25 mouse cellular contexts compared by ENCODE assay signal in genomic region chr14:20245861-20246260, GRCm38 (mm10). TPM values are rescaled to one million over a fixed set of nuclear protein-coding genes. Genes with fewer than 3 reads are reported as not detected.
"Had no signal": no experiment of that assay in that cellular context is flagged by ENCODE, and none has a peak within 500 bp of the region (broad histone marks: within the 10 kb centered on the region; RNA-seq: fewer than 3 reads in every experiment).

No protein-coding gene starts in this region.

- H3K4me2 ChIP-seq: lung, embryonic 14.5 days; midbrain, embryonic 12.5 days; neural tube, embryonic 13.5 days; neural tube, embryonic 15.5 days; stomach, embryonic 15.5 days had no signal

- H3K9ac ChIP-seq: lung, embryonic 14.5 days; midbrain, embryonic 12.5 days; neural tube, embryonic 13.5 days; neural tube, embryonic 15.5 days; stomach, embryonic 15.5 days had no signal

- DNase-seq: lung, adult 18-20 months; lung, embryonic 14.5 days; lung, postnatal 10 days; lung, postnatal 4 days; midbrain, embryonic 14.5 days; retina, postnatal 1 day; right cerebral cortex, adult 18-20 months; right cerebral cortex, postnatal 25 days; right cerebral cortex, postnatal 4 days; thymus, adult 2 months; thymus, postnatal 25 days; thymus, postnatal 4 days had no signal

- H3K27me3 ChIP-seq: neural tube, embryonic 13.5 days; neural tube, embryonic 15.5 days; stomach, embryonic 15.5 days had no signal

- ATAC-seq: midbrain, embryonic 16.5 days had no signal

- H3K9me3 ChIP-seq: midbrain, embryonic 10.5 days; midbrain, embryonic 12.5 days; neural tube, embryonic 13.5 days; neural tube, embryonic 15.5 days; stomach, embryonic 15.5 days had no signal

- H3K4me1 ChIP-seq: neural tube, embryonic 13.5 days; stomach, embryonic 15.5 days had no signal

- H3K27ac ChIP-seq: midbrain, embryonic 10.5 days; midbrain, embryonic 12.5 days; neural tube, embryonic 13.5 days; neural tube, embryonic 15.5 days; stomach, embryonic 15.5 days; stomach, postnatal 0 days had no signal

- H3K36me3 ChIP-seq: midbrain, embryonic 10.5 days; midbrain, embryonic 12.5 days; neural tube, embryonic 13.5 days; neural tube, embryonic 15.5 days; stomach, embryonic 15.5 days had no signal

- H3K4me3 ChIP-seq: midbrain, embryonic 10.5 days; midbrain, embryonic 12.5 days; myocyte; neural tube, embryonic 13.5 days; neural tube, embryonic 15.5 days; stomach, embryonic 15.5 days had no signal

RNA-seq across cellular contexts. Expression of gene Kcnk16, which starts 23.1 kb away (rescaled TPM):
- total RNA-seq: megakaryocyte, adult 5-6 weeks; megakaryocyte-erythroid progenitor cell, adult 5-6 weeks had no signal
- polyA plus RNA-seq: midbrain, embryonic 10.5 days; midbrain, embryonic 12.5 days; midbrain, embryonic 14.5 days; midbrain, embryonic 16.5 days; myocyte; neural tube, embryonic 11.5 days; neural tube, embryonic 15.5 days; spleen, adult 2 months; testis, adult 2 months had no signal
